Mouse (Mus musculus): ENCODE results near the gene Borcs6.

GRCm38 (mm10) chr11:69073951-69074775 lies 14.6 kb downstream of the Borcs6 start:
- TF ChIP-seq CTCF (IDR thresholded peaks at IDR 0.05; ENCODE audit: extremely low read depth, insufficient read length, insufficient replicate concordance, low read depth, low read length), result no peak
- no peak for TF ChIP-seq POLR2A (IDR thresholded peaks at IDR 0.05; ENCODE audit: low read depth, low read length)

Measured in small intestine, adult 2 months (tissue).